Mouse (Mus musculus) midbrain, postnatal 0 days (tissue): ENCODE measurements at regions not wholly inside any gene's neighbourhood (a gene's known extent, or its start where the extent isn't known, plus 50 kb on each side); places are given as distances from the start of the nearest gene placed in this dataset.

Experiments used
- ATAC-seq: fragments of 200-750 bp; cut with Nextera tagmentation; 2 replicates; pipeline ENCODE4 v1.8.0; 2017; ENCODE audit warnings: moderate number of reproducible peaks, mild to moderate bottlenecking, moderate TSS enrichment, moderate library complexity; ENCODE audit not compliant: low FRiP score
- DNase-seq: peaks from one replicate; pipeline ENCODE4 v3.0.0-alpha.2; 2015; ENCODE audit warnings: low spot score
- H3K27ac ChIP-seq: fragments of 300-500 bp; sonication (generic); 2 replicates; pipeline ENCODE4 v1.5.1; 2014; ENCODE audit warnings: low read depth, mild to moderate bottlenecking, low read length, mixed read lengths
- H3K27me3 ChIP-seq: fragments of 300-500 bp; sonication (generic); 2 replicates; pipeline ENCODE4 v1.6.1; 2014; ENCODE audit warnings: low read length, control low read depth, mixed read lengths; ENCODE audit not compliant: insufficient read depth
- H3K36me3 ChIP-seq: fragments of 300-500 bp; sonication (generic); 2 replicates; pipeline ENCODE4 v1.6.1; 2014; ENCODE audit warnings: low read length, control low read depth, mixed read lengths; ENCODE audit not compliant: insufficient read depth
- H3K4me1 ChIP-seq: fragments of 300-500 bp; sonication (generic); 2 replicates; pipeline ENCODE4 v1.6.1; 2014; ENCODE audit warnings: mild to moderate bottlenecking, control low read depth, antibody characterized with exemption, low read length, mixed read lengths; ENCODE audit not compliant: insufficient read depth
- H3K4me2 ChIP-seq: fragments of 300-500 bp; sonication (generic); 2 replicates; pipeline ENCODE4 v1.6.1; 2014; ENCODE audit warnings: low read depth, mild to moderate bottlenecking, low read length, mixed read lengths; ENCODE audit not compliant: poor library complexity, severe bottlenecking
- H3K4me3 ChIP-seq: fragments of 300-500 bp; sonication (generic); 2 replicates; pipeline ENCODE4 v1.5.1; 2014; ENCODE audit warnings: low read depth, mild to moderate bottlenecking, low read length, moderate library complexity
- H3K9ac ChIP-seq: fragments of 300-500 bp; sonication (generic); replicated peaks from 2 replicates; pipeline ENCODE4 v1.6.1; 2014; ENCODE audit warnings: mild to moderate bottlenecking, low read length, moderate library complexity, mixed read lengths; ENCODE audit not compliant: poor library complexity, severe bottlenecking
- H3K9me3 ChIP-seq: fragments of 300-500 bp; sonication (generic); 2 replicates; pipeline ENCODE4 v1.6.1; 2016; ENCODE audit warnings: low read length, control low read depth
- CTCF ChIP-seq: IDR thresholded peaks from 2 replicates; pipeline ENCODE4 v1.5.1; 2016; ENCODE audit warnings: antibody characterized with exemption, mild to moderate bottlenecking
- WGBS: fragments of 180-500 bp; shearing (Covaris S2); extraction: QIAGEN DNeasy Blood & Tissue Kit; methylation state at CpG from one replicate; pipeline ENCODE4 v1.1.7; 2014; 5-methylcytosine and 5-hydroxymethylcytosine counted together

DNA sequence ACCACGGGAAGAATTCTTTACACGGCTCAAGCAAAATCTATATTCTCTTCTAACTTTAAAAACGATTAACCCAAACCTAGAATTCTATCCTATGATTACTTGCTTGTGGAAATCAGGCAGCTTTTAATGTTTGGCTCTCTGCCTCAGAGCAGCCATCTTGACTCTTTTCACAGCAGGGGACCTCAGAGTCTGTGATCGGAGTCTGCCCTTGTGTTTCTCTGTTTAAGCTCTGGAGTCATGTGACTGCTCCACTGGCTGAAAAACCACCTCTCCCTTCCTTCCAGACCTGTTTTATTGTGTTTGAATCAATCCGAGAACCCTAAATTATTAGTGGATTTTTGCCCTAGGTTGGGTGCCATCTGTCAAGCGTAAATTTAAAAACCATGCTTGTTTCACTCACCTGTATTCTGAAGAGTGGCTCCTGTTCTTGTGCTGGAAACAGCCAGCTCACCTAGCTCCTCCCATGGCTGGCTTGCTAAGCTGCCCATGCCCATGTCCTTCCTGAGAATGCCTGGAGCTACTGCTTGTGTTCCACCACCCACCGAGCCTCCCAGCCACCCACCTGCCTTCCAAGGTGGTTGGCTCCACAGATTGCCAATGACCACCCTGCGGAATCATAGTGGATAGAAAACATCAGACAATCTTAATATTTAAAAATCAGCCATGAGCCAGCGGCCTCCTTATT is 62.6 kb downstream of the Perp start:
- H3K4me3 ChIP-seq, result no peak overlapping the region
- no peak for ATAC-seq
- H3K27ac ChIP-seq, result no peak overlapping the region
- no peaks in the 10 kb centered on the region for H3K9me3 ChIP-seq
- H3K36me3 ChIP-seq, result no peaks in the 10 kb centered on the region
- H3K27me3 ChIP-seq, result no peaks in the 10 kb centered on the region
- no peak for TF ChIP-seq CTCF
- WGBS, result 83% methylated on average over 9 of the region's 9 CpGs
- H3K4me1 ChIP-seq, result no peaks in the 10 kb centered on the region
- no peak overlapping the region for H3K4me2 ChIP-seq
- no peak overlapping the region for H3K9ac ChIP-seq
- DNase-seq, result no peak

- H3K4me1 ChIP-seq, result no peaks in the 10 kb centered on the region
- H3K36me3 ChIP-seq, result no peaks in the 10 kb centered on the region
- ATAC-seq, result no peak
- 85% methylated on average over 3 of the region's 3 CpGs for WGBS
- no peak overlapping the region for H3K9ac ChIP-seq
- no peak overlapping the region for H3K27ac ChIP-seq
- no peak overlapping the region for H3K4me3 ChIP-seq
- H3K9me3 ChIP-seq, result no peaks in the 10 kb centered on the region
- DNase-seq, result no peak
- no peaks in the 10 kb centered on the region for H3K27me3 ChIP-seq
- 0 out of 2 replicates have a peak, but pooled peaks have one; percentile 14 for TF ChIP-seq CTCF
- H3K4me2 ChIP-seq, result no peak overlapping the region
Observed at GRCm38 (mm10) chr10:18909307-18909706, 64.5 kb downstream of the Perp start.

DNA sequence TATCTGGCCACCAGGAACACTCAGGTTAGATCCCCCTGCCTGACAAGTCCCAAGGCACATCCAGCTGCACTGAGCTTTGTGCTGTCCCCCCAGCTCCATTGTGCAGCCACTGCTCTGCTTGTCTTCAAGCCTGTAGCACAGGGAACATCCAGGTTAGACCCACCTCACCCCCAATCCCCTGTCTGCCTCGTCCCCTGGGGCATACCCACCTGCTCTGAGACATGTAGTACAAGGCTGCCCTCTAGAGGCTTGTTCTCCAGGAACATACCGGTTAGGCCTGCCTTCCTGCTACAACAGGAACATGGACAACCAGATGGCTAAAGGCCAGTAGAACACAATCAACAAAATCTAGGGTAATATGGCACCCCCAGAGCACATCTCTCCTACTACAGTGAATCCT is 66.1 kb downstream of the Perp start:
- no peaks in the 10 kb centered on the region for H3K27me3 ChIP-seq
- H3K4me3 ChIP-seq, result no peak overlapping the region
- DNase-seq (peak; percentile 50), ATAC-seq (no peak)
- H3K9me3 ChIP-seq, result no peaks in the 10 kb centered on the region
- no peak overlapping the region for H3K4me2 ChIP-seq
- 2% methylated on average over 2 of the region's 2 CpGs for WGBS
- peak; percentile 58 for TF ChIP-seq CTCF
- H3K36me3 ChIP-seq, result no peaks in the 10 kb centered on the region
- no peak overlapping the region for H3K27ac ChIP-seq
- no peaks in the 10 kb centered on the region for H3K4me1 ChIP-seq
- H3K9ac ChIP-seq, result no peak overlapping the region

DNA sequence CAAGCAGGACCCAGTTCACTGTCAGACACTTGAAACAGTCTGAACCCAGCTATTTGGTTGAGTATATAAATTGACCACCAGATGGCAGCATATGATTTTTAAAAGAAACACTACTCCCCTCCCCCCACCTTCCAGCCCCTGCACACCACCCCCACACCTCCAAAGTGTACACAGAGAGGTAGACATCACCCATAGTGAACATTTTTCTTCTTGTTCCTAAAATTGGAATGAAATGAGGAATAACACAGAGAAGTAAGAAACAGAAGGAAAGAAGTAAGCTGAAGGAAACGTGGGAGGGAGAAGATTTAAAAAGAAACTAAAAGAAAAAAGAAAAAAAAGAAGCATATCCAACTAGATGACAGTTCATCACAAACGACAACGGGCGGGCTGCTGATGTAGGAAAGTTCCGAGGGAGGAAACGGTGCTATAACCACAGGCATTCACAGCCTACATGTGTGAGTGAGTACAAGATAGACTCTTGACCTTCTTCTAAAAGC is 72.3 kb downstream of the Perp start:
- 0 out of 2 replicates have a peak, but pooled peaks have one; percentile 16 for ATAC-seq
- 68% methylated on average over 6 of the region's 6 CpGs for WGBS
- Histone ChIP-seq H3K4me2 (no peak overlapping the region), H3K27ac (no peak overlapping the region), H3K36me3 (no peaks in the 10 kb centered on the region), H3K9me3 (no peaks in the 10 kb centered on the region), H3K9ac (no peak overlapping the region), H3K4me3 (no peak overlapping the region), H3K27me3 (no peaks in the 10 kb centered on the region), H3K4me1 (no peaks in the 10 kb centered on the region)
- DNase-seq, result peak; percentile 67
- TF ChIP-seq CTCF, result peak; percentile 61

- Histone ChIP-seq H3K9me3 (no peaks in the 10 kb centered on the region), H3K27ac (no peak overlapping the region), H3K27me3 (no peaks in the 10 kb centered on the region), H3K4me3 (no peak overlapping the region), H3K9ac (no peak overlapping the region), H3K4me2 (no peak overlapping the region), H3K4me1 (no peaks in the 10 kb centered on the region), H3K36me3 (no peaks in the 10 kb centered on the region)
- DNase-seq (no peak), ATAC-seq (no peak)
- TF ChIP-seq CTCF, result no peak
- WGBS, result 68% methylated on average over 3 of the region's 3 CpGs
Observed at GRCm38 (mm10) chr10:18923088-18923821, 78.4 kb downstream of the Perp start.

DNA sequence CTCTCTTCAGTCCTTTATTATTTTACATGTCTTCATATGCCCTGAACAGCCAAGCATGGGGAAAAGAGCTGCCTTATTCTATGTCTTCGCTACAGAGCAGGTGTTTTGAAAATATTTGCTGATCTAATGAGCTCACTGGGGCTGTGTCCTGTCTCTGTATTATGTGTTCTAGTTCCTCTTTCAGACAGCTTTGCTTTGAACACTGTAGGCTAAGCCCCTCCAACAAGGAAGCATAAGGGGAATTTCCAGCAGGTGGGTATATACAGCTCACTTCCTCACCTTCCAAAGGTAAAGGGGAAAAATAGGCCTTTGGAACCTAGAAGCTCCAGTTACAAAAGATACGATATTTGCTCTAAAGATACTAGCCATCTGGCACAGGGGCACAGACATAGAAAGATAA is 83.0 kb downstream of the Perp start:
- DNase-seq (no peak), ATAC-seq (no peak)
- Histone ChIP-seq H3K9ac (no peak overlapping the region), H3K4me2 (no peak overlapping the region), H3K36me3 (no peaks in the 10 kb centered on the region), H3K27me3 (no peaks in the 10 kb centered on the region), H3K4me3 (no peak overlapping the region), H3K4me1 (no peaks in the 10 kb centered on the region), H3K9me3 (no peaks in the 10 kb centered on the region), H3K27ac (no peak overlapping the region)
- 89% methylated on average over 2 of the region's 2 CpGs for WGBS
- no peak for TF ChIP-seq CTCF
